Mouse (Mus musculus): ENCODE results near the gene Nyap1. TPM values are rescaled to one million over a fixed set of nuclear protein-coding genes. Genes with fewer than 3 reads are reported as not detected.
A peak's percentile ranks its signal among the peaks of the same experiment; 100 is the strongest.
"Not testable (repeated sequence)": the region's sequence is repeated elsewhere in the genome, so short reads cannot be mapped to it uniquely, and the experiment has no call there.

Nyap1 gene
- total RNA-seq, 2 experiments from 2014 or later, result 0.02 to 0.17 TPM

- ATAC-seq (replicated peaks; ENCODE audit: poor library complexity), result peak; percentile 85
Observed at GRCm38 (mm10) chr5:137770709-137771108, 29.3 kb upstream of the Nyap1 start.

DNA sequence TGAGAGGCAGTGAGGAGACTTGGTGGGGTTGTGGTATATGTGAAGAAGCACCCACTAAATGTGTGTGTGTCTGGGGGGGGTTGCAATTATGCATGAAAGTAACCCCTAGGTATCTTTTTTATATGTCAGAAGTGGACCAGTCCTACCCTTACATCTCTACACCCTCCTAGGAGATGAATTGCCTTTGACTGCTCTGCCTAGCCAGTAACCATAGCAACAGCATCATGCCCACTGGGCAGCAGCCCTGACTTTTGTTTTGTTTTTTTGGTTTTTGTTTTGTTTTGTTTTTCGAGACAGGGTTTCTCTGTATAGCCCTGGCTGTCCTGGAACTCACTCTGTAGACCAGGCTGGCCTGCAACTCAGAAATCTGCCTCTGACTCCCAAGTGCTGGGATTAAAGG lies 27.1 kb upstream of the Nyap1 start:
- ATAC-seq (replicated peaks; ENCODE audit: poor library complexity), result no peak

DNA sequence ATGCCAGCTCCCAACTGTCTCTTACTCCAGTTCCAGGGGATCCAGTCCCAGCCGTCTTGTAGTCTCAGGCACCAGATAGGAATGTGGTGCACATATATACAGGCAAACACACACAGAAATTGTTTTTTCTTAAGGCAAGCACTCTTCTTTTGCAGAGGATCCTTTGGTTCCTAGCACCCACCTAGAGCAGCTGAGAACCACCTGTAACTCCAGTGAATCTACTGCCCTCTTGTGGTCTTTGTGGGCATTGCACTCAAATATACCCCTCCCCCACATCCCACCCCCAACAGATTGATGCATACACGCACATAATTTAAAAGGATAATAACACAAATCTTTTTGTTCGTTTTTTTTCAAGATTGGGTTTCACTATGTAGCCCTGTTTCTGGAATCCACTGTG lies 24.9 kb upstream of the Nyap1 start:
- peak; percentile 65 for ATAC-seq (replicated peaks; ENCODE audit: poor library complexity)

- no peak for ATAC-seq (replicated peaks; ENCODE audit: poor library complexity)
Observed at GRCm38 (mm10) chr5:137764609-137765340, 23.4 kb upstream of the Nyap1 start.

- ATAC-seq (replicated peaks; ENCODE audit: poor library complexity), result peak; percentile 96
Observed at GRCm38 (mm10) chr5:137759971-137760412, 18.6 kb upstream of the Nyap1 start.

DNA sequence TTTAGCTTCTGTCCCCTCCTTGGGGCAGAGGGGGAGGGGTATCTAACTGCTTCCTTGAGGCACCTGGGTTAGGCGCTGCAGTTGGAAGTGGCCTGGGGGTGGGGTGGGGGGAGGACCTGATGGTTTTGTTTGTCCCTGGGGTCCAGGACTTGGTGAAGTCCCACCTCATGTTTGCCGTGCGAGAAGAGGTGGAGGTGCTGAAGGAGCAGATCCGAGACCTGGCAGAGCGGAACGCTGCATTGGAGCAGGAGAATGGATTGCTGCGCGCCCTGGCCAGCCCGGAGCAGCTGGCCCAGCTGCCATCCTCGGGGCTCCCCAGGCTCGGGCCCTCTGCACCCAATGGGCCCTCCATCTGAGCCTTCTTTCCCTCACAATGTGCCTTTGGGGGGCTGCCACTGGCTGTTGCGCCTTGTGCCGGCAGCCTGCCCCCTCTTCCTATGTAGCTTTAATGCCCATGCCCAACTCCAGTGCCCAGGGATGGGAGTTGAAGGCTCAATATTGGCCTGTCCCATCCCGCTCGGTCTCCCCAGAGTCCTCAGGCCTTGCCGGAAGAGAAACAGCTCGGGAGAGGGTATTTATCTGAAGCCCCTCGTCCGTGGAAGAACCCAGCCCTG lies 17.6 kb upstream of the Nyap1 start:
- ATAC-seq (replicated peaks; ENCODE audit: poor library complexity), result no peak

GRCm38 (mm10) chr5:137757887-137758286 lies 16.5 kb upstream of the Nyap1 start:
- no peak for ATAC-seq (replicated peaks; ENCODE audit: poor library complexity)

DNA sequence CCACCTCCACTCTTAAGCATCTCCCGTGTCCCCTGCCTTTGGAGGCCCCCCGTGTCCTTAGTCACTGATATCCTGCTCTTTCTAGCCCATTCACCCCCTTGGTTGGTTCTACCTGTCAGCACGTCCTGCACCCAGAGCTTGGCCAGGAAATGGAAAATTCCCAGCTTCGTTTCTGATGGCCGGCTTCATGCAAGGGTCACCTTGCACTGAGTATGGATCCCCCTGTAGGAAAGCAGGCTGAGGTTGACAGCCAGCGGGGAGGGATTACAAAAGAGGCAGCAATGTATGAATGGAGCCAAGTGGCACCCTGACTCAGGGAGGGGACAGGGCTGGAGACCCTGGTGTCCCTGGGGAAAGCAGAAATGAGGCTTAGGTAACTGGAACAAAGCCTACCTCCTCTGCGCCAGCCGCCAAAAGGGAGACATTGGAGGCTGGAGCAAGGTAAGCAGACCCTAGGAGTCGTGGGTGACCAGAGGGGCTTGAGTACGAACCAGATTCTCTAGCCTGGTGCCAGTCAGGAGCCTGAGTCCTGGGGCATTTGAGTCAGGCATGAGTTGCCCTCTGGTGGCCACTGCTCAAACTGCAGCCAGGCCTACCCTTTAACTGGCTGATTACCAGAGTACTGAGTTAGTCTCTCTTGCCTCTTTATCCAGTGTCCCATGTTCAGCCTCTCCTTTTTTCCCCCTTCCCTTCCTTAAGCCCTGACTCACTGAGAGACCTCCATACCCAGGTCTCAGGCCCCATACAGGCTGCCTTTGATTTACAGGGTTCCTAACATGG lies 15.7 kb upstream of the Nyap1 start:
- ATAC-seq (replicated peaks; ENCODE audit: poor library complexity), result peak; percentile 72

GRCm38 (mm10) chr5:137756106-137756505 lies 14.7 kb upstream of the Nyap1 start:
- no peak for ATAC-seq (replicated peaks; ENCODE audit: poor library complexity)

DNA sequence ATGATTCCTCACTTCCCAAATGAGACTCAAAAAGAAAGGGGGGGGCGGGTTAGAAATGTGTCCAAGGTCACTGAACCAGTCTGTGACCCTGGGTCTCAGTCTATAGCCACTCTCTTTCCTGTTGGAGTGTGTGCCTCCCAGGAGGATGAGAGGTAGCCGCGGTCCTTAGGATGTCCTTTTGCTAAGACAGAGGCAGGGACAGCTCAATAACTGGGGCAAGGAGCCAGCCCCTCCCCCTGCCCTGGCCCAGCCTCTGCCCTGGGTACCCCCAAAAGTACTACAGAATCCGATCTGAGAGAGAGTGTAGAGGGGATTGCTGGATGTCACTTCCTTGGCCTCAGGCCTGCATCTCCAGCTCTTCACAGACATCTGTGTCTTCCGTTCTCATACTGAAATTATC lies 14.0 kb upstream of the Nyap1 start:
- no peak for ATAC-seq (replicated peaks; ENCODE audit: poor library complexity)

DNA sequence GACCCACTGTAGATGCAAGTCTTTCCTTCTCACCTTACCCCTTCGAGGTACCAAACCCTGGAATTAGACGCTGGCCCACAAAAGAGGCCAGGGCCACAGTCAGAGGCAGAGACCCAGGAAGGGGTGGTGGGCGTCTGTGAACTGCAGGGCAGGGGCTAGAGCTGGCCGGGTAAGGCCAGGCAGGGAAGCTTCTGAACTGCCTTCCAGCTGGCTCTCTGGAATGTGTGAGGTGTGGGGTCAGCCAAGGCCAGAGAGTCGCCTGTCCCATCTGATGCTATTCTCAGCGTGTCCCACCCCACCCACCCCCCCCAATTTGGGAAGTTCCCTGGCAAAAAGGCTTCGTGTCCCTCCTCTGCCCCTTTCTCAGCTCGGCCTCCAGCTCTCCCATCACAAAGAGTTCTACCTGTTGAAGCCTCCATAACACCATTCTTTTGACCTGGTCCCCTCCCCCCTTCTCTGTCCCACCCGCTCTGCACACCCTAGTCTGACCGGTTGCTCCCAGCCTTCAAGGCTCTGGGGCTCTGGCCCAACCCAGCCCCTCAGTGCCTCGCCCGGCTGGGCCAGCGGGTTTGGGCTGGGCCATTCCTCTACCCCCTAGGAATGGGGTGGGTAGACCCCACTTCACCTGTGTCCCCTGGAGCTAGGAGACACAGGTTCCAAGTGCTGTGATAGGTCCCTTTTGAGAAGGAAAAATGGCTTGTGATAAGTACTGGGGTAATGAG lies 11.9 kb upstream of the Nyap1 start:
- no peak for ATAC-seq (replicated peaks; ENCODE audit: poor library complexity)

DNA sequence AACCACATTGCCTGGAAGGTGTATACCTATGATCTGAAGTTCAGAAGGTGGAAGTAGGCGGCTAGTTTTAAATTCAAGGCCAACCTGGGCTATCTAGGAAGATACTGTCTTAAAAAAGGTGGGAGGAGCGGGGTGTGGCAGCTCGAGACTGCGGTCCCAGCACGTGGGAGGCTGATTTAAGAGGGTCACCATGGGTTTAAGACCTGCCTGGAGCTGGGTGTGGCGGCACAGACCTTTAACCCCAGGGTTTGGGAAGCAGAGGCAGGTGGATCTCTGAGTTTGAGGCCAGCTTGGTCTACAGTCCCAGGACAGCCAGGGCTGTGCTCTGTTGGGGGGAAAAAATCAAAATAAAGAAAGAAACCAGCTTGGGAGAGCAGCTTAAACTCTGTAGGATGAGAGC lies 10.6 kb upstream of the Nyap1 start:
- ATAC-seq (replicated peaks; ENCODE audit: poor library complexity), result no peak

- no peak for ATAC-seq (replicated peaks; ENCODE audit: poor library complexity)
Observed at GRCm38 (mm10) chr5:137751221-137751887, 9.9 kb upstream of the Nyap1 start.

- ATAC-seq (replicated peaks; ENCODE audit: poor library complexity), result not testable (repeated sequence)
Observed at GRCm38 (mm10) chr5:137750212-137750611, 8.8 kb upstream of the Nyap1 start.

GRCm38 (mm10) chr5:137749196-137749836 lies 7.9 kb upstream of the Nyap1 start:
- ATAC-seq (replicated peaks; ENCODE audit: poor library complexity), result peak; percentile 20

- ATAC-seq (replicated peaks; ENCODE audit: poor library complexity), result peak; percentile 29
Observed at GRCm38 (mm10) chr5:137748130-137748770, 6.8 kb upstream of the Nyap1 start.

GRCm38 (mm10) chr5:137747326-137747961 lies 6.0 kb upstream of the Nyap1 start:
- ATAC-seq (replicated peaks; ENCODE audit: poor library complexity), result peak; percentile 4; the same call in 1 of the 2 replicates

DNA sequence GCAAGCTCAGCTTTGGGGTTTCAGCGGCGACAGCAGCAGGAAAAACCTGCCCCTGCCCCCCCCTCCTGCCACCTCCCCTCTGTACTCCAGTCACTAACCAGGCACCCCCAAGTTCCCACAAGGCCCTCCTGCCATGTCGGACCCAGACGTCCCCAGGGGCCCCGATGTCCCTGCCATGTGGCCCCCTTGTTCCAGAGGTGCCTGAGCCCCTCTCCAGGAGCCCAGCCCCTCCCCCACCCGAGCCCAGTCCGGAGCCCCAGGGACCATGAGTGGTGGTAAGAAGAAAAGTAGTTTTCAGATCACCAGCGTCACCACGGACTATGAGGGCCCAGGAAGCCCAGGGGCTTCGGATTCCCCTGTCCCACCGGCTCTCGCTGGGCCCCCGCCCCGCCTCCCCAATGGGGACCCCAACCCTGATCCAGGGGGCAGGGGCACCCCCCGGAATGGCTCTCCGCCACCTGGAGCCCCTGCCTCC lies 5.5 kb upstream of the Nyap1 start:
- ATAC-seq (replicated peaks; ENCODE audit: poor library complexity), result no peak

- ATAC-seq (replicated peaks; ENCODE audit: poor library complexity), result peak; percentile 14
Observed at GRCm38 (mm10) chr5:137746282-137746850, 5.0 kb upstream of the Nyap1 start.

Data from megakaryocyte progenitor cell, adult 5-6 weeks (primary cell).